Mouse (Mus musculus) limb, embryonic 13.5 days (tissue): ENCODE data around the gene Larp7. TPM values are rescaled to one million over a fixed set of nuclear protein-coding genes. Genes with fewer than 3 reads are reported as not detected.

Experiments
- ATAC-seq: fragments of 200-750 bp; cut with Nextera tagmentation; 2 replicates; pipeline ENCODE4 v1.8.0; 2017; ENCODE audit warnings: low read depth, moderate number of reproducible peaks, moderate TSS enrichment; ENCODE audit not compliant: low FRiP score
- H3K27ac ChIP-seq: fragments of 300-500 bp; sonication (generic); 2 replicates; pipeline ENCODE4 v1.5.1; 2015; ENCODE audit warnings: inconsistent platforms, mild to moderate bottlenecking, moderate library complexity
- H3K27me3 ChIP-seq: fragments of 300-500 bp; sonication (generic); 2 replicates; pipeline ENCODE4 v1.6.1; 2015; ENCODE audit warnings: mild to moderate bottlenecking, inconsistent platforms
- H3K36me3 ChIP-seq: fragments of 300-500 bp; sonication (generic); 2 replicates; pipeline ENCODE4 v1.6.1; 2015; ENCODE audit warnings: inconsistent platforms, mild to moderate bottlenecking, moderate library complexity
- H3K4me1 ChIP-seq: fragments of 300-500 bp; sonication (generic); 2 replicates; pipeline ENCODE4 v1.6.1; 2015; ENCODE audit warnings: inconsistent platforms
- H3K4me2 ChIP-seq: fragments of 300-500 bp; sonication (generic); replicated peaks from 2 replicates; pipeline ENCODE4 v1.6.1; 2015; ENCODE audit warnings: inconsistent platforms, mild to moderate bottlenecking, moderate library complexity
- H3K4me3 ChIP-seq: fragments of 300-500 bp; sonication (generic); 2 replicates; pipeline ENCODE4 v1.5.1; 2015; ENCODE audit warnings: moderate library complexity, mild to moderate bottlenecking, inconsistent platforms
- H3K9ac ChIP-seq: fragments of 300-500 bp; sonication (generic); 2 replicates; pipeline ENCODE4 v1.6.1; 2015; ENCODE audit warnings: mild to moderate bottlenecking, inconsistent platforms
- H3K9me3 ChIP-seq: fragments of 300-500 bp; sonication (generic); 2 replicates; pipeline ENCODE4 v1.6.1; 2016; ENCODE audit warnings: inconsistent platforms
- WGBS: fragments of 180-500 bp; shearing (Covaris S2); methylation state at CpG from one replicate; pipeline ENCODE4 v1.1.7; 2015; 5-methylcytosine and 5-hydroxymethylcytosine counted together
- polyA plus RNA-seq: library from polyadenylated mRNA; unstranded; fragments of >200 nt; fragmentation: Nextera tagmentation; extraction: Ambion mirVana; gene quantifications from 2 replicates; pipeline ENCODE4 v1.2.1, GENCODE M21; 2015

Gene Larp7
- polyA plus RNA-seq, 1 experiment from 2014 or later, result 67.5 TPM

- Histone ChIP-seq H3K27ac (no peak overlapping the region), H3K9ac (no peak overlapping the region), H3K4me2 (no peak overlapping the region), H3K36me3 (peaks cover 30% of the 10 kb centered on the region), H3K27me3 (no peaks in the 10 kb centered on the region), H3K4me3 (no peak overlapping the region), H3K9me3 (no peaks in the 10 kb centered on the region), H3K4me1 (no peaks in the 10 kb centered on the region)
- WGBS, result 80% methylated on average over 6 of the region's 6 CpGs
- ATAC-seq, result no peak
Measured at GRCm38 (mm10) chr3:127539193-127539592, 14.0 kb downstream of the Larp7 start.

GRCm38 (mm10) chr3:127530293-127530692, 22.9 kb downstream of the Larp7 start:
- H3K4me3 ChIP-seq, result no peak overlapping the region
- no peak overlapping the region for H3K4me2 ChIP-seq
- ATAC-seq, result no peak
- H3K27ac ChIP-seq, result no peak overlapping the region
- no peaks in the 10 kb centered on the region for H3K27me3 ChIP-seq
- H3K4me1 ChIP-seq, result no peaks in the 10 kb centered on the region
- no peaks in the 10 kb centered on the region for H3K36me3 ChIP-seq
- H3K9ac ChIP-seq, result no peak overlapping the region
- WGBS, result 10% methylated on average over 4 of the region's 4 CpGs
- H3K9me3 ChIP-seq, result no peaks in the 10 kb centered on the region

- Histone ChIP-seq H3K27me3 (no peaks in the 10 kb centered on the region), H3K9me3 (no peaks in the 10 kb centered on the region), H3K9ac (no peak overlapping the region), H3K27ac (no peak overlapping the region), H3K36me3 (no peaks in the 10 kb centered on the region), H3K4me2 (no peak overlapping the region), H3K4me3 (no peak overlapping the region), H3K4me1 (no peaks in the 10 kb centered on the region)
- 74% methylated on average over 4 of the region's 4 CpGs for WGBS
- no peak for ATAC-seq
Measured at GRCm38 (mm10) chr3:127529824-127530223, 23.3 kb downstream of the Larp7 start.

- Histone ChIP-seq H3K27me3 (no peaks in the 10 kb centered on the region), H3K9me3 (no peaks in the 10 kb centered on the region), H3K4me2 (no peak overlapping the region), H3K27ac (no peak overlapping the region), H3K36me3 (no peaks in the 10 kb centered on the region), H3K4me1 (no peaks in the 10 kb centered on the region), H3K4me3 (no peak overlapping the region), H3K9ac (no peak overlapping the region)
- WGBS, result 91% methylated on average over 3 of the region's 3 CpGs
- ATAC-seq, result no peak
Measured at GRCm38 (mm10) chr3:127529210-127529609, 23.9 kb downstream of the Larp7 start.

- Histone ChIP-seq H3K27me3 (no peaks in the 10 kb centered on the region), H3K4me1 (no peaks in the 10 kb centered on the region), H3K36me3 (no peaks in the 10 kb centered on the region), H3K9me3 (no peaks in the 10 kb centered on the region), H3K4me3 (no peak overlapping the region), H3K4me2 (no peak overlapping the region), H3K9ac (no peak overlapping the region), H3K27ac (no peak overlapping the region)
- 74% methylated on average over 5 of the region's 5 CpGs for WGBS
- no peak for ATAC-seq
Measured at GRCm38 (mm10) chr3:127527465-127528034, 25.6 kb downstream of the Larp7 start.

- no peaks in the 10 kb centered on the region for H3K36me3 ChIP-seq
- no peak overlapping the region for H3K4me3 ChIP-seq
- H3K4me1 ChIP-seq, result no peaks in the 10 kb centered on the region
- ATAC-seq, result no peak
- H3K4me2 ChIP-seq, result no peak overlapping the region
- no peaks in the 10 kb centered on the region for H3K9me3 ChIP-seq
- H3K27me3 ChIP-seq, result no peaks in the 10 kb centered on the region
- no peak overlapping the region for H3K9ac ChIP-seq
- WGBS, result 74% methylated on average over 8 of the region's 8 CpGs
- no peak overlapping the region for H3K27ac ChIP-seq
Measured at GRCm38 (mm10) chr3:127525188-127525819, 27.8 kb downstream of the Larp7 start.

GRCm38 (mm10) chr3:127521156-127521555, 32.0 kb downstream of the Larp7 start:
- H3K27me3 ChIP-seq, result no peaks in the 10 kb centered on the region
- 77% methylated on average over 10 of the region's 10 CpGs for WGBS
- H3K27ac ChIP-seq, result no peak overlapping the region
- no peak overlapping the region for H3K4me3 ChIP-seq
- H3K4me1 ChIP-seq, result no peaks in the 10 kb centered on the region
- ATAC-seq, result no peak; the same call in 1 of the 2 replicates
- no peak overlapping the region for H3K4me2 ChIP-seq
- H3K9me3 ChIP-seq, result no peaks in the 10 kb centered on the region
- no peaks in the 10 kb centered on the region for H3K36me3 ChIP-seq
- H3K9ac ChIP-seq, result no peak overlapping the region

- H3K27ac ChIP-seq, result no peak overlapping the region
- ATAC-seq, result no peak
- no peaks in the 10 kb centered on the region for H3K9me3 ChIP-seq
- H3K36me3 ChIP-seq, result no peaks in the 10 kb centered on the region
- H3K4me2 ChIP-seq, result no peak overlapping the region
- no peaks in the 10 kb centered on the region for H3K27me3 ChIP-seq
- H3K4me1 ChIP-seq, result no peaks in the 10 kb centered on the region
- no peak overlapping the region for H3K4me3 ChIP-seq
- H3K9ac ChIP-seq, result no peak overlapping the region
- 82% methylated on average over 6 of the region's 6 CpGs for WGBS
Measured at GRCm38 (mm10) chr3:127520300-127520699, 32.8 kb downstream of the Larp7 start.

- H3K4me1 ChIP-seq, result no peaks in the 10 kb centered on the region
- no peak overlapping the region for H3K4me2 ChIP-seq
- no peak overlapping the region for H3K4me3 ChIP-seq
- no peak for ATAC-seq
- H3K9me3 ChIP-seq, result no peaks in the 10 kb centered on the region
- WGBS, result 89% methylated on average over 1 of the region's 1 CpGs
- no peaks in the 10 kb centered on the region for H3K27me3 ChIP-seq
- H3K36me3 ChIP-seq, result no peaks in the 10 kb centered on the region
- no peak overlapping the region for H3K27ac ChIP-seq
- no peak overlapping the region for H3K9ac ChIP-seq
Measured at GRCm38 (mm10) chr3:127515251-127515650, 37.9 kb downstream of the Larp7 start.

- 76% methylated on average over 2 of the region's 2 CpGs for WGBS
- Histone ChIP-seq H3K27me3 (no peaks in the 10 kb centered on the region), H3K4me1 (no peaks in the 10 kb centered on the region), H3K4me2 (no peak overlapping the region), H3K4me3 (no peak overlapping the region), H3K27ac (no peak overlapping the region), H3K36me3 (no peaks in the 10 kb centered on the region), H3K9me3 (no peaks in the 10 kb centered on the region), H3K9ac (no peak overlapping the region)
- ATAC-seq, result no peak
Measured at GRCm38 (mm10) chr3:127513699-127514098, 39.5 kb downstream of the Larp7 start.

GRCm38 (mm10) chr3:127512794-127513335, 40.3 kb downstream of the Larp7 start:
- H3K4me1 ChIP-seq, result no peaks in the 10 kb centered on the region
- no peak overlapping the region for H3K4me2 ChIP-seq
- H3K27me3 ChIP-seq, result no peaks in the 10 kb centered on the region
- no peak overlapping the region for H3K4me3 ChIP-seq
- H3K9me3 ChIP-seq, result no peaks in the 10 kb centered on the region
- WGBS, result 74% methylated on average over 15 of the region's 15 CpGs
- ATAC-seq, result no peak
- H3K9ac ChIP-seq, result no peak overlapping the region
- no peak overlapping the region for H3K27ac ChIP-seq
- H3K36me3 ChIP-seq, result no peaks in the 10 kb centered on the region

GRCm38 (mm10) chr3:127511786-127512746, 41.1 kb downstream of the Larp7 start:
- 74% methylated on average over 12 of the region's 12 CpGs for WGBS
- Histone ChIP-seq H3K4me1 (no peaks in the 10 kb centered on the region), H3K27ac (no peak overlapping the region), H3K9ac (no peak overlapping the region), H3K36me3 (no peaks in the 10 kb centered on the region), H3K4me2 (no peak overlapping the region), H3K9me3 (no peaks in the 10 kb centered on the region), H3K27me3 (no peaks in the 10 kb centered on the region), H3K4me3 (no peak overlapping the region)
- ATAC-seq, result no peak
